14 mouse cellular contexts compared by ENCODE assay signal in the genomic region with DNA sequence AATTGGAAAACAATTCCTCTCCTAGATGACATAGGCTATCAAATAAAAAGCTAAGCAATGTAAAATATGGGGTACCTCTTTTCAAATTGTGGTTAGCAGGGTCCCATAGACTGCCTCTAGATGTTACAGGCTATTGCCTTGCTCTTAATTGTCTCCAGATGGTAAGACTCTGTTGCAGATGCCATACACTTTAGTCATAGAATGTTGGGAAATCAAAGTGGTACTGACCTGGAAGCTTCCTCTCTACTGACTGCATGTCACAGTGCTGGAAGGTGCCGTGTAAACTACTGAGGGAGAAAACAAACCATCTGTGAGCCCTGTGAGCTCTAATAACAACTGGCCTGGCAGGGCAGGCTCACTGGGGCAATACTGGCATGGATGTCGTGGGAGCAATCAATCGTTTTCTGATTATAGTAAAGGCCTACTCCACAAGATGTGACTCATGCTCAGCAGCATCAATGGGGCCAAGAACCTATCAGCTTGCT.
"Had no signal": no experiment of that assay in that cellular context is flagged by ENCODE, and none has a peak within 500 bp of the region (broad histone marks: within the 10 kb centered on the region; RNA-seq: fewer than 3 reads in every experiment).

No protein-coding gene starts in this region.

- H3K9ac ChIP-seq: lung, embryonic 14.5 days; midbrain, embryonic 12.5 days; neural tube, embryonic 12.5 days; stomach, embryonic 15.5 days had no signal

- H3K36me3 ChIP-seq: midbrain, embryonic 10.5 days; midbrain, embryonic 12.5 days; neural tube, embryonic 12.5 days; stomach, embryonic 15.5 days had no signal

- H3K9me3 ChIP-seq: midbrain, embryonic 10.5 days; midbrain, embryonic 12.5 days; neural tube, embryonic 12.5 days; stomach, embryonic 15.5 days had no signal

- H3K27me3 ChIP-seq: midbrain, embryonic 12.5 days; neural tube, embryonic 12.5 days; stomach, embryonic 15.5 days had no signal

- H3K27ac ChIP-seq: midbrain, embryonic 10.5 days; midbrain, embryonic 12.5 days; neural tube, embryonic 12.5 days; stomach, embryonic 15.5 days; stomach, postnatal 0 days had no signal

- DNase-seq: lung, adult 18-20 months; lung, embryonic 14.5 days; lung, postnatal 10 days; lung, postnatal 4 days; midbrain, embryonic 14.5 days; right cerebral cortex, postnatal 14 days; thymus, adult 2 months; thymus, postnatal 25 days; thymus, postnatal 4 days had no signal

- H3K4me1 ChIP-seq: midbrain, embryonic 12.5 days; neural tube, embryonic 12.5 days; stomach, embryonic 15.5 days had no signal

- H3K4me3 ChIP-seq: midbrain, embryonic 10.5 days; midbrain, embryonic 12.5 days; neural tube, embryonic 12.5 days; stomach, embryonic 15.5 days had no signal

- H3K4me2 ChIP-seq: lung, embryonic 14.5 days; midbrain, embryonic 12.5 days; neural tube, embryonic 12.5 days; stomach, embryonic 15.5 days had no signal
